Comparison of ENCODE assay signal across 14 mouse cellular contexts in genomic region chr1:25166036-25166796, GRCm38 (mm10).
DNase-seq lines count a peak whose midpoint lies in the region; ATAC-seq and TF ChIP-seq lines count a peak whose summit lies in the region.
"Had no signal": no experiment of that assay in that cellular context is flagged by ENCODE, and none has a peak within 500 bp of the region (broad histone marks: within the 10 kb centered on the region; RNA-seq: fewer than 3 reads in every experiment).

No protein-coding gene starts in this region.

- H3K27ac ChIP-seq in hindbrain, postnatal 0 days = peak overlapping the region; percentile 69
- peak overlapping the region; percentile 68 for H3K27ac ChIP-seq in midbrain, embryonic 15.5 days
- no peak overlapping the region for H3K27ac ChIP-seq in heart, embryonic 10.5 days
- H3K27ac ChIP-seq: heart, embryonic 13.5 days; liver, embryonic 12.5 days had no signal

- H3K27me3 ChIP-seq in hindbrain, postnatal 0 days (ENCODE audit: insufficient read depth, low read length) = no peaks in the 10 kb centered on the region
- no peaks in the 10 kb centered on the region for H3K27me3 ChIP-seq in midbrain, embryonic 15.5 days (replicated peaks)
- no peaks in the 10 kb centered on the region for H3K27me3 ChIP-seq in heart, embryonic 10.5 days (ENCODE audit: insufficient read depth, poor library complexity, severe bottlenecking)
- H3K27me3 ChIP-seq: heart, embryonic 13.5 days; liver, embryonic 12.5 days had no signal

- ATAC-seq in hindbrain, postnatal 0 days = peak; percentile 64; the same call in 1 of the 2 replicates
- peak; percentile 78 for ATAC-seq in midbrain, embryonic 15.5 days (replicated peaks)
- ATAC-seq: CD4-positive, CD25-positive, alpha-beta regulatory T cell, adult 4 months; liver, embryonic 12.5 days had no signal

- no peak overlapping the region for H3K4me3 ChIP-seq in hindbrain, postnatal 0 days (ENCODE audit: low read length)
- no peak overlapping the region for H3K4me3 ChIP-seq in midbrain, embryonic 15.5 days
- no peak overlapping the region for H3K4me3 ChIP-seq in heart, embryonic 10.5 days
- H3K4me3 ChIP-seq: erythroblast, embryonic 14.5 days; heart, embryonic 13.5 days; liver, embryonic 12.5 days had no signal

- H3K9ac ChIP-seq in hindbrain, postnatal 0 days (replicated peaks; ENCODE audit: low read length) = no peak overlapping the region
- no peak overlapping the region for H3K9ac ChIP-seq in midbrain, embryonic 15.5 days
- H3K9ac ChIP-seq: heart, embryonic 13.5 days; liver, embryonic 12.5 days had no signal

- H3K9me3 ChIP-seq in hindbrain, postnatal 0 days (ENCODE audit: low read length) = no peaks in the 10 kb centered on the region
- H3K9me3 ChIP-seq in midbrain, embryonic 15.5 days = no peaks in the 10 kb centered on the region
- no peaks in the 10 kb centered on the region for H3K9me3 ChIP-seq in heart, embryonic 10.5 days
- H3K9me3 ChIP-seq: heart, embryonic 13.5 days; liver, embryonic 12.5 days had no signal

- H3K4me2 ChIP-seq in hindbrain, postnatal 0 days (ENCODE audit: low read depth, low read length) = peak overlapping the region; percentile 28
- peak overlapping the region; percentile 19; the same call in 1 of the 2 replicates for H3K4me2 ChIP-seq in midbrain, embryonic 15.5 days
- H3K4me2 ChIP-seq: heart, embryonic 13.5 days; liver, embryonic 12.5 days had no signal

- no peak for TF ChIP-seq CTCF in hindbrain, postnatal 0 days (IDR thresholded peaks at IDR 0.05; ENCODE audit: low read depth)

- no peaks in the 10 kb centered on the region for H3K4me1 ChIP-seq in hindbrain, postnatal 0 days (ENCODE audit: insufficient read depth, low read length)
- peaks cover 10% of the 10 kb centered on the region for H3K4me1 ChIP-seq in midbrain, embryonic 15.5 days
- no peaks in the 10 kb centered on the region for H3K4me1 ChIP-seq in heart, embryonic 10.5 days
- H3K4me1 ChIP-seq: heart, embryonic 13.5 days; liver, embryonic 12.5 days had no signal

- no peaks in the 10 kb centered on the region for H3K36me3 ChIP-seq in hindbrain, postnatal 0 days (ENCODE audit: insufficient read depth, low read length)
- H3K36me3 ChIP-seq in midbrain, embryonic 15.5 days (replicated peaks) = no peaks in the 10 kb centered on the region
- no peaks in the 10 kb centered on the region for H3K36me3 ChIP-seq in heart, embryonic 10.5 days
- H3K36me3 ChIP-seq: heart, embryonic 13.5 days; liver, embryonic 12.5 days had no signal

- peak; percentile 76 to 80 for DNase-seq in frontal cortex, adult 2 months (ENCODE audit: extremely low spot score in 1 of 2, low spot score in 1 of 2)
- no peak for DNase-seq in frontal cortex, postnatal 14 days (ENCODE audit: low spot score in 2 of 2)
- peak; percentile 33 for DNase-seq in cerebellum, adult 11-12 months
- peak; percentile 66 for DNase-seq in hindbrain, postnatal 0 days (ENCODE audit: low spot score)
- no peak for DNase-seq in retina, embryonic 14.5 days (ENCODE audit: low spot score)
- no peak for DNase-seq in thymus, postnatal 14 days
- no peak for DNase-seq in heart, embryonic 10.5 days (ENCODE audit: low spot score)
- DNase-seq: kidney, adult 8-10 months; thymus, adult 18-20 months had no signal

- 21% methylated on average over 11 of the region's 11 CpGs for WGBS in hindbrain, postnatal 0 days
- 28% methylated on average over 11 of the region's 11 CpGs for WGBS in midbrain, embryonic 15.5 days
- 80% methylated on average over 11 of the region's 11 CpGs for WGBS in heart, embryonic 10.5 days

Comparison
In these comparisons a context has a peak if more than half of its experiments do, and no peak if none do; other contexts are left out.
1. DNase-seq: peak in frontal cortex, adult 2 months (2 of 2), cerebellum, adult 11-12 months (single experiment) and hindbrain, postnatal 0 days (single experiment); none in frontal cortex, postnatal 14 days (0 of 2), retina, embryonic 14.5 days (single experiment), thymus, postnatal 14 days (single experiment) and heart, embryonic 10.5 days (single experiment).